In genomic region chr10:31608441-31609065, GRCm38 (mm10) we compare ENCODE assay signal across 8 mouse cellular contexts. TPM values are rescaled to one million over a fixed set of nuclear protein-coding genes. Genes with fewer than 3 reads are reported as not detected.
DNase-seq lines count a peak whose midpoint lies in the region; TF ChIP-seq lines count a peak whose summit lies in the region.

No protein-coding gene starts in this region.

- no peaks in the 10 kb centered on the region for H3K4me1 ChIP-seq in ES-Bruce4 (ENCODE audit: control insufficient read depth, insufficient read depth, low read length)
- peaks cover 23% of the 10 kb centered on the region for H3K4me1 ChIP-seq in heart, embryonic 10.5 days
- peaks cover 3% of the 10 kb centered on the region for H3K4me1 ChIP-seq in small intestine, adult 2 months (ENCODE audit: control insufficient read depth, insufficient read depth, insufficient read length, low read length)

- H3K36me3 ChIP-seq in ES-Bruce4 (ENCODE audit: control insufficient read depth, insufficient read depth, low read length, poor library complexity, severe bottlenecking), result no peaks in the 10 kb centered on the region
- H3K36me3 ChIP-seq in heart, embryonic 10.5 days, result no peaks in the 10 kb centered on the region
- no peaks in the 10 kb centered on the region for H3K36me3 ChIP-seq in small intestine, adult 2 months (ENCODE audit: control insufficient read depth, insufficient read depth, low read length)

- no peaks in the 10 kb centered on the region for H3K9me3 ChIP-seq in ES-Bruce4 (replicated peaks; ENCODE audit: control insufficient read depth, insufficient read depth, low read length, poor library complexity, severe bottlenecking)
- no peaks in the 10 kb centered on the region for H3K9me3 ChIP-seq in heart, embryonic 10.5 days

- H3K27me3 ChIP-seq in ES-Bruce4 (ENCODE audit: control insufficient read depth, insufficient read depth, low read length, poor library complexity, severe bottlenecking), result peaks cover 20% of the 10 kb centered on the region
- H3K27me3 ChIP-seq in heart, embryonic 10.5 days (ENCODE audit: insufficient read depth, poor library complexity, severe bottlenecking), result no peaks in the 10 kb centered on the region
- no peaks in the 10 kb centered on the region for H3K27me3 ChIP-seq in small intestine, adult 2 months (ENCODE audit: control insufficient read depth, insufficient read depth, low read length)

- no peak for TF ChIP-seq POLR2A in ES-Bruce4 (IDR thresholded peaks at IDR 0.05; ENCODE audit: insufficient read depth, low read length)
- TF ChIP-seq POLR2A in small intestine, adult 2 months (IDR thresholded peaks at IDR 0.05; ENCODE audit: low read depth, low read length), result no peak

- H3K27ac ChIP-seq in ES-Bruce4 (ENCODE audit: insufficient read depth, low read length), result no peak overlapping the region
- H3K27ac ChIP-seq in heart, embryonic 10.5 days, result peak overlapping the region; percentile 99
- H3K27ac ChIP-seq in small intestine, adult 2 months (ENCODE audit: insufficient read depth, low read depth, low read length), result no peak overlapping the region

- no peak for TF ChIP-seq CTCF in ES-Bruce4 (IDR thresholded peaks at IDR 0.05; ENCODE audit: low read depth, low read length)
- no peak for TF ChIP-seq CTCF in small intestine, adult 2 months (IDR thresholded peaks at IDR 0.05; ENCODE audit: extremely low read depth, insufficient read length, insufficient replicate concordance, low read depth, low read length)

- TF ChIP-seq EP300 in ES-Bruce4 (IDR thresholded peaks at IDR 0.05; ENCODE audit: insufficient read depth, low read depth, low read length), result no peak

- peak overlapping the region; percentile 80 for H3K4me3 ChIP-seq in ES-Bruce4 (ENCODE audit: low read depth, low read length)
- H3K4me3 ChIP-seq in heart, embryonic 10.5 days, result peak overlapping the region; percentile 95
- H3K4me3 ChIP-seq in small intestine, adult 2 months (ENCODE audit: low read depth, low read length), result peak overlapping the region; percentile 78

- WGBS in heart, embryonic 10.5 days, result under 1% methylated on average over 43 of the region's 60 CpGs
- 2% methylated on average over 58 of the region's 60 CpGs for WGBS in small intestine, adult 2 months

- peak overlapping the region; percentile 84 for H3K9ac ChIP-seq in ES-Bruce4 (ENCODE audit: low read depth, poor library complexity, severe bottlenecking)

- peak; percentile 29 for DNase-seq in R1 (ENCODE audit: low read depth, low spot score)
- peak; percentile 43 for DNase-seq in embryo, embryonic 10 days (ENCODE audit: low spot score)
- no peak for DNase-seq in heart, embryonic 10.5 days (ENCODE audit: low spot score)
- DNase-seq in kidney, adult 9 months, result peak; percentile 23
- DNase-seq in lung, postnatal 10 days, result peak; percentile 40
- DNase-seq in spleen, adult 12 weeks (ENCODE audit: low spot score), result no peak

RNA-seq across cellular contexts. Expression of gene Rnf217, which starts 0.4 kb away (rescaled TPM):
- polyA plus RNA-seq in ES-Bruce4 (2011; ENCODE audit: insufficient read depth, insufficient read length, low read depth, missing spikeins), result 2.1 and 2.2 TPM in 2 replicates
- 0.84 and 1.1 TPM in 2 replicates for polyA plus RNA-seq in heart, embryonic 10.5 days (2016; fragmentation: Nextera tagmentation; extraction: Ambion mirVana)
- polyA plus RNA-seq in small intestine, adult 2 months (2012; rRNA removed), result 0.66 and 0.74 TPM in 2 replicates

Comparison
In these comparisons a context has a peak if more than half of its experiments do, and no peak if none do; other contexts are left out.
1. DNase-seq: peak in R1 (single experiment), embryo, embryonic 10 days (single experiment), kidney, adult 9 months (single experiment) and lung, postnatal 10 days (single experiment); none in heart, embryonic 10.5 days (single experiment) and spleen, adult 12 weeks (single experiment).
2. Peak in every context shown above with its lines, with median percentiles within 50 percentile points of each other: H3K4me3 ChIP-seq.